Mouse (Mus musculus): ENCODE results near the gene Pmf1. TPM values are rescaled to one million over a fixed set of nuclear protein-coding genes. Genes with fewer than 3 reads are reported as not detected.
A peak's percentile ranks its signal among the peaks of the same experiment; 100 is the strongest.

The Pmf1 gene
- polyA plus RNA-seq, 1 experiment from 2014 or later: 158 TPM

- Histone ChIP-seq H3K4me1 (peaks cover 23% of the 10 kb centered on the region), H3K9me3 (no peaks in the 10 kb centered on the region), H3K9ac (no peak overlapping the region), H3K4me3 (no peak overlapping the region), H3K36me3 (peaks cover 20% of the 10 kb centered on the region), H3K4me2 (no peak overlapping the region), H3K27ac (no peak overlapping the region), H3K27me3 (no peaks in the 10 kb centered on the region)
- ATAC-seq (ENCODE audit: borderline replicate concordance, extremely low read depth, low FRiP score, low TSS enrichment): no peak
- WGBS: 81% methylated on average over 11 of the region's 11 CpGs
Observed at GRCm38 (mm10) chr3:88412636-88413035, 2.5 kb upstream of the Pmf1 start.

- Histone ChIP-seq H3K9ac (no peak overlapping the region), H3K9me3 (no peaks in the 10 kb centered on the region), H3K4me3 (no peak overlapping the region), H3K4me1 (peaks cover 26% of the 10 kb centered on the region), H3K4me2 (no peak overlapping the region), H3K36me3 (peaks cover 19% of the 10 kb centered on the region), H3K27me3 (no peaks in the 10 kb centered on the region), H3K27ac (no peak overlapping the region)
- 81% methylated on average over 4 of the region's 4 CpGs for WGBS
- no peak for ATAC-seq (ENCODE audit: borderline replicate concordance, extremely low read depth, low FRiP score, low TSS enrichment)
Observed at GRCm38 (mm10) chr3:88411681-88412080, 1.6 kb upstream of the Pmf1 start.

GRCm38 (mm10) chr3:88410645-88411031 lies 507 bp upstream of the Pmf1 start:
- H3K4me3 ChIP-seq: peak overlapping the region; percentile 81
- H3K4me2 ChIP-seq: peak overlapping the region; percentile 76
- H3K36me3 ChIP-seq: peaks cover 16% of the 10 kb centered on the region
- ATAC-seq (ENCODE audit: borderline replicate concordance, extremely low read depth, low FRiP score, low TSS enrichment): no peak
- H3K27me3 ChIP-seq: no peaks in the 10 kb centered on the region
- peak overlapping the region; percentile 14; the same call in 1 of the 2 replicates for H3K9ac ChIP-seq
- H3K4me1 ChIP-seq: peaks cover 26% of the 10 kb centered on the region
- peak overlapping the region; percentile 95 for H3K27ac ChIP-seq
- 21% methylated on average over 7 of the region's 7 CpGs for WGBS
- H3K9me3 ChIP-seq: no peaks in the 10 kb centered on the region

GRCm38 (mm10) chr3:88408953-88409352 lies 1.2 kb downstream of the Pmf1 start:
- Histone ChIP-seq H3K9ac (peak overlapping the region; percentile 95), H3K27ac (no peak overlapping the region)
- WGBS: 46% methylated on average over 5 of the region's 5 CpGs

GRCm38 (mm10) chr3:88407529-88407928 lies 2.6 kb downstream of the Pmf1 start:
- WGBS: 47% methylated on average over 7 of the region's 7 CpGs
- no peak for ATAC-seq (ENCODE audit: borderline replicate concordance, extremely low read depth, low FRiP score, low TSS enrichment)
- no peak overlapping the region for H3K27ac ChIP-seq

More at GRCm38 (mm10) chr3:88408953-88409352, 1.2 kb downstream of the Pmf1 start:
- Histone ChIP-seq H3K27me3 (no peaks in the 10 kb centered on the region), H3K4me3 (peak overlapping the region; percentile 81), H3K4me2 (peak overlapping the region; percentile 76), H3K9me3 (no peaks in the 10 kb centered on the region), H3K36me3 (peaks cover 12% of the 10 kb centered on the region; the same call in 1 of the 2 replicates), H3K4me1 (peaks cover 26% of the 10 kb centered on the region)
- ATAC-seq (ENCODE audit: borderline replicate concordance, extremely low read depth, low FRiP score, low TSS enrichment): no peak

GRCm38 (mm10) chr3:88407090-88407489 lies 3.0 kb downstream of the Pmf1 start:
- no peak overlapping the region; the same call in 1 of the 2 replicates for H3K9ac ChIP-seq
- H3K4me1 ChIP-seq: peaks cover 26% of the 10 kb centered on the region
- no peak overlapping the region for H3K4me3 ChIP-seq
- WGBS: 0% methylated on average over 2 of the region's 2 CpGs
- no peak overlapping the region for H3K27ac ChIP-seq
- H3K9me3 ChIP-seq: no peaks in the 10 kb centered on the region
- H3K4me2 ChIP-seq: no peak overlapping the region
- no peak for ATAC-seq (ENCODE audit: borderline replicate concordance, extremely low read depth, low FRiP score, low TSS enrichment)
- peaks cover 8% of the 10 kb centered on the region; the same call in 1 of the 2 replicates for H3K36me3 ChIP-seq
- H3K27me3 ChIP-seq: no peaks in the 10 kb centered on the region

More at GRCm38 (mm10) chr3:88407529-88407928, 2.6 kb downstream of the Pmf1 start:
- H3K4me3 ChIP-seq: no peak overlapping the region
- peaks cover 12% of the 10 kb centered on the region; the same call in 1 of the 2 replicates for H3K36me3 ChIP-seq
- no peaks in the 10 kb centered on the region for H3K9me3 ChIP-seq
- no peaks in the 10 kb centered on the region for H3K27me3 ChIP-seq
- H3K4me1 ChIP-seq: peaks cover 26% of the 10 kb centered on the region
- H3K4me2 ChIP-seq: no peak overlapping the region
- H3K9ac ChIP-seq: no peak overlapping the region

- Histone ChIP-seq H3K9ac (no peak overlapping the region), H3K9me3 (no peaks in the 10 kb centered on the region), H3K27ac (no peak overlapping the region), H3K4me3 (no peak overlapping the region), H3K36me3 (peaks cover 16% of the 10 kb centered on the region), H3K4me2 (no peak overlapping the region), H3K27me3 (no peaks in the 10 kb centered on the region), H3K4me1 (peaks cover 12% of the 10 kb centered on the region)
- no peak for ATAC-seq (ENCODE audit: borderline replicate concordance, extremely low read depth, low FRiP score, low TSS enrichment)
- 87% methylated on average over 10 of the region's 10 CpGs for WGBS
Observed at GRCm38 (mm10) chr3:88403522-88404230, 6.5 kb downstream of the Pmf1 start.

GRCm38 (mm10) chr3:88398666-88399065 lies 11.5 kb downstream of the Pmf1 start:
- H3K9me3 ChIP-seq: no peaks in the 10 kb centered on the region
- no peak overlapping the region for H3K4me2 ChIP-seq
- no peak overlapping the region for H3K4me3 ChIP-seq
- peaks cover 30% of the 10 kb centered on the region for H3K36me3 ChIP-seq
- no peaks in the 10 kb centered on the region for H3K4me1 ChIP-seq
- H3K27me3 ChIP-seq: no peaks in the 10 kb centered on the region
- 84% methylated on average over 2 of the region's 2 CpGs for WGBS
- no peak overlapping the region for H3K27ac ChIP-seq
- no peak for ATAC-seq (ENCODE audit: borderline replicate concordance, extremely low read depth, low FRiP score, low TSS enrichment)
- H3K9ac ChIP-seq: no peak overlapping the region

GRCm38 (mm10) chr3:88395742-88396141 lies 14.4 kb downstream of the Pmf1 start:
- 84% methylated on average over 8 of the region's 8 CpGs for WGBS
- Histone ChIP-seq H3K27me3 (no peaks in the 10 kb centered on the region), H3K9me3 (no peaks in the 10 kb centered on the region), H3K36me3 (peaks cover 24% of the 10 kb centered on the region; the same call in 1 of the 2 replicates), H3K4me2 (no peak overlapping the region), H3K4me3 (no peak overlapping the region), H3K9ac (no peak overlapping the region), H3K4me1 (no peaks in the 10 kb centered on the region), H3K27ac (no peak overlapping the region)
- ATAC-seq (ENCODE audit: borderline replicate concordance, extremely low read depth, low FRiP score, low TSS enrichment): no peak

- peaks cover 24% of the 10 kb centered on the region; the same call in 1 of the 2 replicates for H3K36me3 ChIP-seq
- WGBS: 92% methylated on average over 6 of the region's 6 CpGs
- H3K4me2 ChIP-seq: no peak overlapping the region
- no peaks in the 10 kb centered on the region for H3K4me1 ChIP-seq
- H3K9me3 ChIP-seq: no peaks in the 10 kb centered on the region
- H3K4me3 ChIP-seq: no peak overlapping the region
- H3K27me3 ChIP-seq: no peaks in the 10 kb centered on the region
- ATAC-seq (ENCODE audit: borderline replicate concordance, extremely low read depth, low FRiP score, low TSS enrichment): no peak
- no peak overlapping the region for H3K27ac ChIP-seq
- no peak overlapping the region for H3K9ac ChIP-seq
Observed at GRCm38 (mm10) chr3:88395288-88395687, 14.8 kb downstream of the Pmf1 start.

- Histone ChIP-seq H3K36me3 (peaks cover 19% of the 10 kb centered on the region; the same call in 1 of the 2 replicates), H3K9me3 (no peaks in the 10 kb centered on the region), H3K27ac (no peak overlapping the region), H3K4me3 (no peak overlapping the region), H3K9ac (no peak overlapping the region), H3K27me3 (no peaks in the 10 kb centered on the region), H3K4me2 (no peak overlapping the region), H3K4me1 (no peaks in the 10 kb centered on the region)
- no peak for ATAC-seq (ENCODE audit: borderline replicate concordance, extremely low read depth, low FRiP score, low TSS enrichment)
- 83% methylated on average over 9 of the region's 9 CpGs for WGBS
Observed at GRCm38 (mm10) chr3:88393776-88394375, 16.3 kb downstream of the Pmf1 start.

GRCm38 (mm10) chr3:88384364-88384763 lies 25.8 kb downstream of the Pmf1 start, which contains the start of gene Bglap:
TSS of gene Bglap (minus strand) at chr3:88384464.
- H3K36me3 ChIP-seq: no peaks in the 10 kb centered on the region
- no peaks in the 10 kb centered on the region for H3K27me3 ChIP-seq
- no peak within 1 kb of the TSS for H3K9ac ChIP-seq
- H3K4me1 ChIP-seq: no peaks in the 10 kb centered on the region
- 72% methylated on average over 5 of the region's 5 CpGs for WGBS
- no peaks in the 10 kb centered on the region for H3K9me3 ChIP-seq
- no peak for ATAC-seq (ENCODE audit: borderline replicate concordance, extremely low read depth, low FRiP score, low TSS enrichment)
- no peak within 1 kb of the TSS for H3K4me2 ChIP-seq
- H3K27ac ChIP-seq: no peak within 1 kb of the TSS
- no peak within 1 kb of the TSS for H3K4me3 ChIP-seq
